Comparison of ENCODE assay signal across 11 mouse cellular contexts in the genomic region with DNA sequence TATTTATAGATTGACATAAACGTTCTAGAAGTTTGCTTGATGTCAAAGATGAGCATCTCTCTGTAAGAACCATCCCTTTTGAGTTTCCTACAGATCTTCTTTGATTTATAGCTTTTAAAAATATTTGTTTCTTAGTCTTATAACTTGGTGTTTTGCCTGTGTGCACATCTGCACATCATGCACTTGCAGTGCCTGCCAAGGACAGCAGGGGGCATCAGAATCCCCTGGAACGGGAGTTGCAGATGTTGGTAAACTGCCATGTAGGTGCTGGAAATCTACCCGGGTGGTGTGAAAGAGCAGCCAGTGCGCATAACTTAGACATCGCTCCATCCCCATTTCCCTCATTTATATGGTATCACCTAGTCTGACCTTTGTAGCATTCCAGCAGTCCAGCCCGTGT.
A peak's percentile ranks its signal among the peaks of the same experiment; 100 is the strongest.
DNase-seq lines count a peak whose midpoint lies in the region; ATAC-seq and TF ChIP-seq lines count a peak whose summit lies in the region.
"Had no signal": no experiment of that assay in that cellular context is flagged by ENCODE, and none has a peak within 500 bp of the region (broad histone marks: within the 10 kb centered on the region; RNA-seq: fewer than 3 reads in every experiment).

No protein-coding gene starts in this region.

- H3K27me3 ChIP-seq in kidney, postnatal 0 days (ENCODE audit: insufficient read depth, low read length), result no peaks in the 10 kb centered on the region
- no peaks in the 10 kb centered on the region for H3K27me3 ChIP-seq in E14TG2a.4 (ENCODE audit: insufficient read depth, low read length)
- H3K27me3 ChIP-seq: forebrain, embryonic 12.5 days; hindbrain, embryonic 15.5 days; lung, embryonic 15.5 days had no signal

- 87% methylated on average over 6 of the region's 6 CpGs for WGBS in kidney, postnatal 0 days

- no peaks in the 10 kb centered on the region for H3K4me1 ChIP-seq in kidney, postnatal 0 days (replicated peaks; ENCODE audit: insufficient read depth, low read length)
- no peaks in the 10 kb centered on the region for H3K4me1 ChIP-seq in E14TG2a.4 (replicated peaks; ENCODE audit: low read depth, low read length)
- H3K4me1 ChIP-seq: lung, embryonic 15.5 days had no signal

- H3K9me3 ChIP-seq in kidney, postnatal 0 days (replicated peaks; ENCODE audit: low read length), result no peaks in the 10 kb centered on the region
- no peaks in the 10 kb centered on the region for H3K9me3 ChIP-seq in E14TG2a.4 (ENCODE audit: low read length)
- H3K9me3 ChIP-seq: hindbrain, embryonic 15.5 days; lung, embryonic 15.5 days had no signal

- H3K4me2 ChIP-seq in kidney, postnatal 0 days (ENCODE audit: low read length), result no peak overlapping the region
- H3K4me2 ChIP-seq: forebrain, embryonic 12.5 days; hindbrain, embryonic 15.5 days; lung, embryonic 15.5 days had no signal

- no peak overlapping the region for H3K27ac ChIP-seq in kidney, postnatal 0 days
- H3K27ac ChIP-seq: forebrain, embryonic 12.5 days; hindbrain, embryonic 15.5 days; lung, embryonic 15.5 days had no signal

- DNase-seq in kidney, postnatal 0 days (ENCODE audit: low spot score), result no peak
- no peak for DNase-seq in kidney, adult 18-20 months
- DNase-seq in 416B (ENCODE audit: low read depth), result peak; percentile 21
- DNase-seq in c-Kit-positive CD71-positive TER-119-positive erythroid progenitor cells, embryonic 14.5 days (ENCODE audit: low spot score), result peak; percentile 8
- DNase-seq in frontal cortex, postnatal 10 days (ENCODE audit: low spot score in 2 of 2), result no peak
- DNase-seq in left cerebral cortex, adult 8-10 months (ENCODE audit: low spot score in 2 of 2), result no peak
- DNase-seq in layer of hippocampus, postnatal 36 days, result no peak

- H3K9ac ChIP-seq in kidney, postnatal 0 days (ENCODE audit: low read depth, low read length), result no peak overlapping the region
- H3K9ac ChIP-seq: forebrain, embryonic 12.5 days; hindbrain, embryonic 15.5 days; lung, embryonic 15.5 days had no signal

- TF ChIP-seq CTCF in kidney, postnatal 0 days (IDR thresholded peaks at IDR 0.05; ENCODE audit: low read depth), result peak; percentile 43; the same call in 1 of the 2 replicates
- peak; percentile 85 for TF ChIP-seq CTCF in E14TG2a.4 (conservative IDR thresholded peaks at IDR 0.05; ENCODE audit: low read length)

- H3K4me3 ChIP-seq in kidney, postnatal 0 days (replicated peaks; ENCODE audit: low read depth, low read length), result no peak overlapping the region
- H3K4me3 ChIP-seq in E14TG2a.4 (replicated peaks; ENCODE audit: low read length), result no peak overlapping the region
- H3K4me3 ChIP-seq: forebrain, embryonic 12.5 days; hindbrain, embryonic 15.5 days; lung, embryonic 15.5 days had no signal

- no peak for ATAC-seq in kidney, postnatal 0 days (replicated peaks; ENCODE audit: low FRiP score, low read depth)

- H3K36me3 ChIP-seq in kidney, postnatal 0 days (ENCODE audit: insufficient read depth, low read length), result no peaks in the 10 kb centered on the region
- no peaks in the 10 kb centered on the region for H3K36me3 ChIP-seq in E14TG2a.4 (ENCODE audit: insufficient read depth, low read length)
- H3K36me3 ChIP-seq: forebrain, embryonic 12.5 days; hindbrain, embryonic 15.5 days; lung, embryonic 15.5 days had no signal

Comparison
In these comparisons a context has a peak if more than half of its experiments do, and no peak if none do; other contexts are left out.
1. DNase-seq: peak in 416B (single experiment) and c-Kit-positive CD71-positive TER-119-positive erythroid progenitor cells, embryonic 14.5 days (single experiment); none in kidney, postnatal 0 days (single experiment), kidney, adult 18-20 months (single experiment), frontal cortex, postnatal 10 days (0 of 2), left cerebral cortex, adult 8-10 months (0 of 2) and layer of hippocampus, postnatal 36 days (0 of 2).